Mouse (Mus musculus) liver, adult 2 months (tissue): ENCODE results near the gene Apom. TPM values are rescaled to one million over a fixed set of nuclear protein-coding genes. Genes with fewer than 3 reads are reported as not detected.

Experiments used
- DNase-seq: peaks from one replicate; pipeline ENCODE4 v3.0.0-alpha.2; 2011; ENCODE audit warnings: low read depth, low spot score; ENCODE audit errors: extremely low read depth
- H3K27ac ChIP-seq: fragments of 200-500 bp; replicated peaks from 2 replicates; pipeline ENCODE4 v1.5.1; 2012; ENCODE audit warnings: low read depth, mild to moderate bottlenecking, control low read depth, inconsistent platforms, low read length; ENCODE audit not compliant: insufficient read depth
- H3K27me3 ChIP-seq: fragments of 200-500 bp; 2 replicates; pipeline ENCODE4 v1.6.1; 2012; ENCODE audit warnings: mild to moderate bottlenecking, moderate library complexity, low read length, inconsistent platforms; ENCODE audit not compliant: control insufficient read depth, insufficient read depth
- H3K36me3 ChIP-seq: fragments of 200-500 bp; 2 replicates; pipeline ENCODE4 v1.6.1; 2012; ENCODE audit warnings: low read length, inconsistent platforms; ENCODE audit not compliant: control insufficient read depth, insufficient read depth
- H3K4me1 ChIP-seq: fragments of 200-500 bp; 2 replicates; pipeline ENCODE4 v1.6.1; 2011; ENCODE audit warnings: low read length; ENCODE audit not compliant: control insufficient read depth, insufficient read depth
- H3K4me3 ChIP-seq: fragments of 200-500 bp; 2 replicates; pipeline ENCODE4 v1.5.1; 2011; ENCODE audit warnings: low read depth, mild to moderate bottlenecking, control low read depth, low read length, moderate library complexity; ENCODE audit not compliant: insufficient read depth
- H3K79me2 ChIP-seq: fragments of 200-500 bp; 2 replicates; pipeline ENCODE4 v1.6.1; 2012; ENCODE audit warnings: inconsistent platforms, mild to moderate bottlenecking, low read length, moderate library complexity; ENCODE audit not compliant: control insufficient read depth, insufficient read depth
- H3K9ac ChIP-seq: fragments of 200-500 bp; 2 replicates; pipeline ENCODE4 v1.6.1; 2012; ENCODE audit warnings: low read depth, mild to moderate bottlenecking, control low read depth, inconsistent platforms, low read length
- CTCF ChIP-seq: fragments of 200-500 bp; IDR thresholded peaks from 2 replicates; pipeline ENCODE4 v1.5.1; 2011; ENCODE audit warnings: low read depth, low read length, control low read depth
- POLR2A ChIP-seq: fragments of 200-500 bp; IDR thresholded peaks from 2 replicates; pipeline ENCODE4 v1.6.1; 2011; ENCODE audit warnings: low read length, control low read depth; ENCODE audit not compliant: insufficient read depth; ENCODE audit errors: extremely low read depth
- WGBS: fragments of 180-500 bp; shearing (Covaris S2); methylation state at CpG from one replicate; pipeline ENCODE4 v1.1.7; 2018; 5-methylcytosine and 5-hydroxymethylcytosine counted together
- polyA plus RNA-seq: library from polyadenylated mRNA; depleted of rRNA; stranded (reverse); fragments of >200 nt; gene quantifications from 2 replicates; pipeline ENCODE4 v1.2.3, GENCODE M21; 2012
- total RNA-seq: library from RNA; depleted of rRNA; stranded (reverse); fragments of >200 nt; gene quantifications from 2 replicates; pipeline ENCODE4 v1.2.3, GENCODE M21; 2014

The Apom gene
- total and polyA plus RNA-seq, 2 experiments: 432 to 575 TPM

GRCm38 (mm10) chr17:35121871-35122303 is 10.0 kb downstream of the Apom start, which contains the start of gene Csnk2b:
TSS of gene Csnk2b (minus strand) at chr17:35122053.
- peak within 1 kb of the TSS; percentile 84 for H3K27ac ChIP-seq
- DNase-seq: peak; percentile 54
- TF ChIP-seq POLR2A (no peak), CTCF (peak; percentile 16; the same call in 1 of the 2 replicates)
- WGBS: 0% methylated on average over 19 of the region's 19 CpGs
- no peaks in the 10 kb centered on the region for H3K27me3 ChIP-seq
- H3K79me2 ChIP-seq: peaks cover 12% of the 10 kb centered on the region
- H3K4me3 ChIP-seq: peak within 1 kb of the TSS; percentile 85
- peaks cover 16% of the 10 kb centered on the region for H3K4me1 ChIP-seq
- peak within 1 kb of the TSS; percentile 97 for H3K9ac ChIP-seq
- H3K36me3 ChIP-seq: peaks cover 19% of the 10 kb centered on the region; the same call in 1 of the 2 replicates

GRCm38 (mm10) chr17:35121143-35121799 is 10.6 kb downstream of the Apom start, which contains the start of gene Gpank1:
TSS of gene Gpank1 (plus strand) at chr17:35121455.
- H3K4me1 ChIP-seq: peaks cover 15% of the 10 kb centered on the region
- peak within 1 kb of the TSS; percentile 84 for H3K27ac ChIP-seq
- peak within 1 kb of the TSS; percentile 85 for H3K4me3 ChIP-seq
- H3K9ac ChIP-seq: peak within 1 kb of the TSS; percentile 97
- peak; percentile 95 for DNase-seq
- peaks cover 22% of the 10 kb centered on the region; the same call in 1 of the 2 replicates for H3K36me3 ChIP-seq
- H3K79me2 ChIP-seq: peaks cover 12% of the 10 kb centered on the region
- TF ChIP-seq CTCF: no peak
- TF ChIP-seq POLR2A: peak; percentile 61; the same call in 1 of the 2 replicates
- WGBS: under 1% methylated on average over 50 of the region's 50 CpGs
- H3K27me3 ChIP-seq: no peaks in the 10 kb centered on the region

- WGBS: under 1% methylated on average over 33 of the region's 33 CpGs
- Histone ChIP-seq H3K27ac (peak overlapping the region; percentile 84), H3K4me3 (peak overlapping the region; percentile 85), H3K4me1 (peaks cover 15% of the 10 kb centered on the region), H3K9ac (peak overlapping the region; percentile 97), H3K27me3 (no peaks in the 10 kb centered on the region), H3K79me2 (peaks cover 12% of the 10 kb centered on the region), H3K36me3 (peaks cover 27% of the 10 kb centered on the region; the same call in 1 of the 2 replicates)
- TF ChIP-seq CTCF (no peak), POLR2A (no peak)
- peak; percentile 42 for DNase-seq
These were observed 11.1 kb downstream of the Apom start for GRCm38 (mm10) chr17:35120745-35121142.

GRCm38 (mm10) chr17:35115046-35116019 is 16.5 kb downstream of the Apom start, which contains the start of gene Ly6g5b:
TSS of gene Ly6g5b (minus strand) at chr17:35115428.
- H3K27me3 ChIP-seq: no peaks in the 10 kb centered on the region
- peaks cover 2% of the 10 kb centered on the region for H3K79me2 ChIP-seq
- no peak for DNase-seq
- H3K27ac ChIP-seq: no peak within 1 kb of the TSS
- TF ChIP-seq CTCF (peak; percentile 65), POLR2A (no peak)
- 88% methylated on average over 8 of the region's 8 CpGs for WGBS
- H3K9ac ChIP-seq: no peak within 1 kb of the TSS
- no peak within 1 kb of the TSS for H3K4me3 ChIP-seq
- H3K36me3 ChIP-seq: peaks cover 25% of the 10 kb centered on the region; the same call in 1 of the 2 replicates
- H3K4me1 ChIP-seq: peaks cover 7% of the 10 kb centered on the region

GRCm38 (mm10) chr17:35111774-35112173 is 20.1 kb downstream of the Apom start:
- no peaks in the 10 kb centered on the region for H3K27me3 ChIP-seq
- 75% methylated on average over 9 of the region's 9 CpGs for WGBS
- peak overlapping the region; percentile 37 for H3K9ac ChIP-seq
- TF ChIP-seq POLR2A: no peak
- TF ChIP-seq CTCF: no peak
- no peak overlapping the region for H3K4me3 ChIP-seq
- no peak for DNase-seq
- H3K4me1 ChIP-seq: no peaks in the 10 kb centered on the region
- no peak overlapping the region for H3K27ac ChIP-seq
- no peaks in the 10 kb centered on the region for H3K79me2 ChIP-seq
- H3K36me3 ChIP-seq: peaks cover 10% of the 10 kb centered on the region; the same call in 1 of the 2 replicates
